In genomic region chr7:16284001-16284400, GRCm38 (mm10) we compare ENCODE assay signal across 21 mouse cellular contexts. TPM values are rescaled to one million over a fixed set of nuclear protein-coding genes. Genes with fewer than 3 reads are reported as not detected.
"Had no signal": no experiment of that assay in that cellular context is flagged by ENCODE, and none has a peak within 500 bp of the region (broad histone marks: within the 10 kb centered on the region; RNA-seq: fewer than 3 reads in every experiment).

No protein-coding gene starts in this region.

- H3K4me3 ChIP-seq: heart, embryonic 13.5 days; heart, embryonic 15.5 days; hindbrain, embryonic 13.5 days; hindbrain, embryonic 15.5 days; left cerebral cortex, adult 2 months; limb, embryonic 10.5 days; limb, embryonic 12.5 days; liver, embryonic 15.5 days had no signal

- H3K4me2 ChIP-seq: heart, embryonic 11.5 days; heart, embryonic 13.5 days; hindbrain, embryonic 13.5 days; hindbrain, embryonic 15.5 days; liver, embryonic 15.5 days had no signal

- H3K27me3 ChIP-seq: heart, embryonic 13.5 days; heart, embryonic 15.5 days; hindbrain, embryonic 13.5 days; hindbrain, embryonic 15.5 days; limb, embryonic 12.5 days; liver, embryonic 15.5 days had no signal

- H3K9me3 ChIP-seq: heart, embryonic 13.5 days; heart, embryonic 15.5 days; hindbrain, embryonic 13.5 days; hindbrain, embryonic 15.5 days; limb, embryonic 10.5 days; limb, embryonic 12.5 days; liver, embryonic 15.5 days had no signal

- H3K27ac ChIP-seq: heart, embryonic 13.5 days; heart, embryonic 15.5 days; hindbrain, embryonic 13.5 days; hindbrain, embryonic 15.5 days; hindbrain, postnatal 0 days; kidney, postnatal 0 days; left cerebral cortex, adult 2 months; limb, embryonic 10.5 days; limb, embryonic 12.5 days had no signal

- DNase-seq: gastrocnemius, postnatal 14 days; gastrocnemius, postnatal 36 days; heart, adult 18-20 months; heart, postnatal 14 days; heart, postnatal 36 days; kidney, adult 11 months; kidney, adult 8-10 months; kidney, postnatal 14 days; kidney, postnatal 36 days had no signal

- H3K9ac ChIP-seq: heart, embryonic 13.5 days; heart, embryonic 15.5 days; hindbrain, embryonic 15.5 days; limb, embryonic 12.5 days; liver, embryonic 15.5 days had no signal

- ATAC-seq: hindbrain, postnatal 0 days; intestine, embryonic 16.5 days had no signal

RNA-seq across cellular contexts. Expression of gene C5ar2, which starts 40.0 kb away (rescaled TPM):
- total RNA-seq: hindbrain, postnatal 0 days had no signal
- polyA plus RNA-seq: limb, embryonic 12.5 days had no signal
